Mouse (Mus musculus) megakaryocyte progenitor cell, adult 5-6 weeks (primary cell): Measurements from ENCODE around the gene Tmem185b. TPM values are rescaled to one million over a fixed set of nuclear protein-coding genes. Genes with fewer than 3 reads are reported as not detected.

Source experiments
- ATAC-seq: replicated peaks from 2 replicates; pipeline ENCODE4 v1.8.0; 2016; ENCODE audit warnings: mild to moderate bottlenecking, moderate TSS enrichment, inconsistent platforms; ENCODE audit not compliant: poor library complexity
- total RNA-seq, 2 experiments: library from RNA; stranded (forward) in 1 of 2; stranded (reverse) in 1 of 2; fragments of 157-497, 149-512 nt in 1 of 2; fragments of 200-1000 nt in 1 of 2; gene quantifications; 2 replicates each; pipeline versions ENCODE4 v1.2.3 to v1.2.4; 2015 to 2017

The Tmem185b gene
- total RNA-seq, 2 experiments from 2014 or later, result 11.2 to 19.5 TPM

DNA sequence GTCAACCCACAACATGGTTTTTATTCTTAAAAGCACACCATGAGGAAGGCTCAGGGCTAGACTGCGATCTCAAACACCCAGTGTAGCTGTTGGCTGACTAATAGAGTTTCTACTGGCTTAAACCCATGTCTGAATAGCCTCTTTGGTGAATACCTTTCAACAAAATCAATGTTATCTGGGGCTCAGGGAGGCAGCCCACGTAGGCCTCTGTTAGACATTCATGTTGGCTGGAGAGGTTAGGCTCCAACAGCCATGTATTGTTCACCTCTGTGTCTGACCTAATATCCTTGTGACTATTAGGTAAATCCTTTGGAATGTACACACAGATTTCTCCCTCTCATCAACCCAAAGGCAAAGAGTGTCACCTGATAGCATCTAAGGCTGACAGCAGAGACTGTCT is 10.2 kb downstream of the Tmem185b start:
- ATAC-seq, result no peak

DNA sequence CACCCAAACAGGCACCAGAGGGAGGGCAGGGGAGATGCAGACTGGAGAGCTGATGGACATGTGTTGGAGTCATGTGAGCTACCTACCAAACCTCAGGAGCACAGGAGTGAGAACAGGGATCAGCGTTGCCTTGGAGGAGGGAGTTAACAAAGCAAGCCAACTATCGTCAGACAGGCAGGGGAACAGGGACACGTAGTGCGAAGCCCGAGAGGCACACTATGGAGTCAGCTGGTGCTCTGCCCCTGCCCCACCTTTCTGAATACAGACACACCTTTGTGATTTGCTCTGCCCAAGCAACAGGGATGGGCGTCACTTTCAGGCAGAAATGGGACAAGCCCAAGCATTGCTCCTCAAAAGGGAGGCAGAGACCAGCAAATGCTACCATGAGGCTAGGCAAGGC is 11.7 kb downstream of the Tmem185b start:
- no peak for ATAC-seq

DNA sequence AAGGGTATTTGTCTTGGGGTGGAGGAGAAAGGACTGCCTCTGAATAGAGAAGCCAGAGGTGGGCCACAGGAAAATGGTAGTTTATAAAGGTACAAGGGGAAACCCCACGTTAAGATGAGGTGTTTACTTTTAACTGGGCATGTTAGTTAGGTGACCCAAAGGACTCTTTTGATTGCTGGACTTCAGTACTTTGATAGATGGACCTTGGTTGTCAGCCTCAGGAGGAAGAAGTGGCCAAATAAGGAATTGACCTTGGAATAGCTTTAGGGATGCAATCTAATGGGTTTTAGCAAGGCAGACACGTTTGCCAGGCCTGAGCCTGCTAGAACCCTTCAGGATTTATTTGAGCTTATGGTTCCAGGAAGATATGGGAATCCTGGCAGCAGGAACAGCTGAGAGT is 13.3 kb downstream of the Tmem185b start:
- ATAC-seq, result no peak

DNA sequence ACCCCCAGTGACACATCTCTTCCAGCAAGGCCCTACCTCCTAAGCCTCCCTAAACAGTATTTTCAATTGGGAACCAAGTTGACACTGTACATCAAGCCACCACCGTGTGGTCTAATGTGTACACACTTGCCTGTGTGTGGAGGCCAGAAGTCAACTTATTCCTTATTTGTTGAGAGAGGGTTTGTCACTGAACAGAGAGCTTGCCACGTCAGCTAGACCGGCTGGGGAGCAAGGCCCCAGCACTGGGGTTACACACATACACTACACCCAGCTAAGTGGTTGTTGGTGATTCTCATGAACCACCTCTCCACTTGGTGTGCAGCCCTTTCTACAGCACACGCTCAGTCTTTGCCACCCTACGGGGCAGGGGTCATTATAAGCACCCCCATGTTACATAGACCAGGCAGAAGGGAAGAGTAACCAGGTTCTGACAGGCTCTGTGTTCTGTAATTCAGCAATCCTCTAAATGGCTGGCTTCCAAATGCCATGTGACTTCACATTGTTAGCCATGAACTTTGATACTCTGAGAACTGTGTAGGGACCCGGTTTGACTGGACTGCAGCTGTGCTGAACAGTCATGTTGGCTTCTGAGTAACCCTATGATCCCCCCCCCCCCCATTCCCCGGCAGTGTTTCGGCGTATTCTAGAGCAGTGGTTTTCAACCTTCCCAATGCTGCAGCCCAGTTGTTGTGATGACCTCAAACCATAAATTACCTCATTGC is 15.0 kb downstream of the Tmem185b start:
- ATAC-seq, result no peak

DNA sequence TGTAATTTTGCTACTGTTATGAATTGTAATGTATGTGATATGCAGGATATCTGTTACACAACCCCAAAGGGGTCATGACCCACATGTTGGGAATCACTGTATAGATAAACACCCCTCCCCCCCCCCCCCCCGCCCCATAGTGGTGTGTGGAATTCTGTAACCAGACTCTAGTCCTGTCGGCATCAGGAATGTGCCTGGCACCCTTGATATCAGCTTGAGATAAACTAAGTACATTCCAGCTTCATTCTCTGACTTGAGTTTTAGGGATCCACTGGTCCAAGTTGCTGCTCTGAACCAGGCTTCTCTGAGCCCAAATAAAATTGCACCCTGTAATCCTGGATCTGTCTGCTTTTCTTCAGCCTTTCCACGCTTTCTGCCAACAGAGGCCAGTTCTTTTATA is 15.6 kb downstream of the Tmem185b start:
- no peak for ATAC-seq

DNA sequence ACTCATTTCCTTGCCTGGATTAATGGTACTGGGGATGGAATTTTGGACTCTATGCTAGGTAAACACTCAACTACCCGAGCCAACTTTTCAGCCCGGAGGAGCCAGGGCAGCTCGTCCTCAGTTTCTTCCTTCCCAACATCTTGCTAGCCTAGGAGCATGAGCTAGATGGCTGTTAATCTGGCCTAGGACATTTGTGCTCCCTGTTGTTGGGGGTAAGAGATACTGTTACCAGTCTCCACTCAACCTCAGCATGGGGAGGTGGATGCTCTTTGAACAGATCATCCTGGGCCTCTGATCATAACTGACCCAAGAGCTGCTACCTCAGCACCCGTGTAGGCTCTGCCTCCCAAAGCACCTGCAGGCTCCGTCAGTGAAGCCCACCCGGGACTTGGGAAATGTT is 17.4 kb downstream of the Tmem185b start:
- ATAC-seq, result no peak

DNA sequence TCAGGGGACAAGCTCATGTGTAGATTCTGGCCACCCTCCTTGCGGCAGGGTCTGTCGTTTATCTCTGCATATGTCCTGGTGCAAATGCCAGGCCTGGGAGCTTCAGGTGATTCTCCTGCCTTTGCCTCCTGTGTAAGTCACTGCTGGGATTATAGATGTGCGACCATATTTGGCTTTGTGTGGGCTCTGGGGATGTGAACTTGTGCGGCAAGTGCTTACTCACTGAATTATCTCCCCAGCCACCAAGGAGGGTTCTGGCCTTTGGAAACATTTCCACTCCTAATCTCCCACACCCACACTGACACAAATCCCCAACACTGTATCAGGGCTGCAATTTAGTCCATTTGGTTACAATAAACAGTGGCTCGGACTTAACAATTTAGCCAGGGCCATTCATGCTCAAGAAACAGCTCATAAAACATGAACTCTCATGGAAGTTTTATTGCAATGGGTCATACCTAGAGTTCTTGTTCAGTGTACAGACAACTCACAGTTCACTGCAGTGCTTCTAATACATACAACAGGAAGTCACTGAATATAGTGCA is 18.7 kb downstream of the Tmem185b start:
- no peak for ATAC-seq

DNA sequence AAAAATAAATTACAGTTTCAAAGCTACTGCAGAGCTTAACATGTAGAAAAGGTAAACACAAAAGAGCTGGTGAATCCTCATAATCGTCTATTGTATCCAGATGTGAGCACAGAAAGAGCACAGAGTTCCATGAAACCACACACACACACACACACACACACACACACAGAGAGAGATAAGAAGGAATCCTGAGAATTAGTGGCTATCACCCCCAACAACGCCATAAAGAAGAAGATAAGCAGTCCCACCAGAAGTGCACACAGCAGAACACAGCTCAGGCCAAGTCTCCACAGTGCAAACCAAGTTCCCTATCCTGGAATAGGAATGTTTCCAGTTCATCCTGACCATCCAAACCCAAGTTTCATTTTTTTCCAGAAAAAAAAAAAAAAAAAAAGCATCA is 19.2 kb downstream of the Tmem185b start:
- no peak for ATAC-seq

DNA sequence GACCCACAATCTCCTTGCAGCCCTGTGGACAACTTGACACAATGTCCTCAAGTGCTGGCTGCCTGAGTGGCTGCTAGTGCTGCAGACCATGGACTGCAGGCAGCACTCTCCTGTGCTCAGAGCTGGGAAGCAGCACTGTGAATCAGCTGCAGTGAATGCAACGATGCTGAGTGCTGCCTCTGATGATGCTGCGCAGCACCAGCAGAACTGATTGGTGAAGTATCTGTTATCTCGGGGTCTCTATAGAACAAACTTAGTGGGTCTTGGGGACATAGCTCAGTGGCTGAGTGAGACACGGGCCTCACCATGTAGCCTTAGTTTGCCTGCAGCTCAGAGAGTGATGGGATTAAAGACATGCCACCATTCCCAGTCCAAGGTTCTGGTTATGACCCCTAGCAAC is 19.7 kb downstream of the Tmem185b start:
- ATAC-seq, result no peak

DNA sequence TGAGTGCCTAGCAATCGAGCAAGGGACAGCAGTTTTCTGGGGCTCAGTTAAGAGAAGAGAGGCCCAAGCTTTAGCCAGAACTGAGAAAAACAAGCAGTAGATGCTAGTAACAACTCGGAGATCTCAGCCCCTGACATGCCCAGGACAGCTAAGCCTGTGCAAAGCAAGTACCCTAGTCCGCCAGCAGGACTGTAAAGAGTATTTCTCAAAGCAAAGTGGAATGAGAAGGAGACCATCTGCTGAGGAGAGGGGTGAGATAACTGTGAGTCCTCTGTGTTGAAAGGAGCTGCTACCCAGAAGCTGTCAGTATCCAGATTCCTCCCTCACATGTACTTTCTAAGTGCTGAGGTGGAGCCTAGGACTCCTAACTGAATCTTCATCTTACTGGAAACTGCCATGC is 20.5 kb downstream of the Tmem185b start:
- no peak for ATAC-seq

DNA sequence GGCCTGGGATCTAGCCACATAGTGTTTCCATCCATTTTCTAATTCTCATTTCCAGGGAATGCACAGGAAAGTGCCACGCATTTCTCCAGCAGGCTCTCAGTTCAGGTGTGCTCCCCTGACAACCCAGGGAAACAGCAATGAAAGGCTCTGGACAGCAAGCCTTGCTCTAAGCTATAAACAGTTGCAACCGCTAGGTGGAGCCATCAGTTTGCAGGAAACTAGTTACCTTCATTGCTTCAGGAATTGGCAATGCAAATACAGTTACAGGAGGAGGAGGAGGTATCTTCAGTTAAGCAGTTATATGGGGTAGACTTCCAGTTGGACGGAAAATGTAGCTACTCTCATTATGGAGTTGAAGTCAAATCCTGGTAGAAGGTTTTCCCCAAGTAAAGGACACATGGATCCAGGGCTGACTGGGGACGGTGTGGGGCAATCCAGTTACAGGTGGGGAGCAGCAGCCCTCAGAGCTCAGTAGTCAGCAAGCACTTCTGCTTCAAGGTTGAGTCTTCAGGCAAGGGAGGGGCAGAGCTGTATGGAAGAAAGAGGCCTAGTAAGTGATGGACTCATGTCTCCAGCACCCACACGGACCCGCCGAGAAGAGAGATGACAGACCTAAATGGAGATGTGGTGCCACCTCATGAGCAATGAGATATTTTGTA is 22.8 kb downstream of the Tmem185b start:
- peak; percentile 92 for ATAC-seq

DNA sequence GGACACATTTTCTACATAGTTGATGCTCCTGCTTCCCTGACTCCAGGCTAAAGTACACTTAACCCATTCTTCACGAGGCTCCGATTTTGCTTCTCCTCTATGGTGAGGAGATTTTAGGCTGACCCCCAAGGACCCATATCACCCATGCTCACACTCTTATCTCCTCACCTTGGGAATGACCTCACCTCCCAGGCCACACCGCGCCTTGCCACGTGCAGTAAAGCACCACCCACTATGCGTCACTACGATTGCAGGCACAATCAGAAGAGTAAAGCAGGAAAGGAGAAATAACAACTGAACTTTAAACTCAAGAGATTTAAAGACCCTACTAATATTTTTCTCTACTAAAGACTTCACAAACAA is 23.3 kb downstream of the Tmem185b start:
- ATAC-seq, result no peak

DNA sequence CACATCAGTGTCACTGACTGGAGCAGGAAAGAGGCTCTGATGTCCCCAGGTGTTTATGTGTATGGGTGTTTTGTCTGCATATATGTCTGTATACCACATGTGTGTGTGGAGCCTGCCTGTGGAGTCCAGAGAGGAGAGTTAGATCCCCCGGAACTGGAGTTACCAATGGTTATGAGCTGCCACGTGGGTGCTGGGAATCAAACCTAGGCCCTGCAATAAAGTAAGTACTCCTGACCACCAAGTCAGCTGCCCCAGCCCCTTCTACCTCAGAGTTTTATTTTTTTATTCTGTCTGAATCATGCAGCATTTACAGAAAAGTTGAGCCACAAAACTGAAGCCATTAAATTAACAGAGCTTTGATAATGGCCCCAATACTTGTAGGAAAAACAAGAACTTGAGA is 24.1 kb downstream of the Tmem185b start:
- ATAC-seq, result no peak

DNA sequence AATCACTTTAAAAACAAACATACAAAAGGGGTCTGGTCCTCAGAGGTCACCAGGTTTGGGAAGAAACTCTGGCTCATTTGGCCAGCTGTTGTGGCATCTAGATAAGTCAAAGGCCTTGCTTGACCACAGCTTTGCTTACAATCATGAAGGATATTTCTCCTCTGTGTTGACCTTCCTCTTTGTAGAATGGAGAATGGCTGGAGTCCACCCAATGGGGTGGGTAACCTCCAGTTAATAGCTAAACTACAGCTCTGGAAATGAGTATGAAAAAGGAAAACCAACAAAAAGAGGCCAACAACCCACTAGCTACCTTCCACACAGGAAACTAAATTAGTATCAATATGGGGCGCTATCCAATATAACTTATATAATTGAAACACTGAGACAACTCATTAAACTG is 25.7 kb downstream of the Tmem185b start:
- ATAC-seq, result no peak

DNA sequence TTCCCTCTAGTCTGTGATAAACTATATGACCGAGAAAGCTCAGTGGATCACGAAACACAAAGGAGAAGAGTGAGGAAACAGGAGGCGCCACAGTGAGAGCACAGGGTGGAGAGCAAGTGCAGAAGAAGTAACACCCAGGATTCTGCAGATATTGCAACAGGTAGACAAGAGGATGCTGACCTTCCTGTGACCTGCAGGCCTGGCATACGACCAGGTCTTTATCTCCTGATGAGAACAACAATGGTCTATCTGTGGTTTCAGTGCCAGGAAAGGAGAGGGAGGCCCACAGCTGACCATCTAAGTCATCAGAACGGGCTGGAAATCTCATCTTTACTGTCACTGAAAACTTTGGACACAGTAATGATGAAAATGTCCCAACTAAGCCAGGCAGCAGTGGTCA is 29.7 kb downstream of the Tmem185b start:
- no peak for ATAC-seq

DNA sequence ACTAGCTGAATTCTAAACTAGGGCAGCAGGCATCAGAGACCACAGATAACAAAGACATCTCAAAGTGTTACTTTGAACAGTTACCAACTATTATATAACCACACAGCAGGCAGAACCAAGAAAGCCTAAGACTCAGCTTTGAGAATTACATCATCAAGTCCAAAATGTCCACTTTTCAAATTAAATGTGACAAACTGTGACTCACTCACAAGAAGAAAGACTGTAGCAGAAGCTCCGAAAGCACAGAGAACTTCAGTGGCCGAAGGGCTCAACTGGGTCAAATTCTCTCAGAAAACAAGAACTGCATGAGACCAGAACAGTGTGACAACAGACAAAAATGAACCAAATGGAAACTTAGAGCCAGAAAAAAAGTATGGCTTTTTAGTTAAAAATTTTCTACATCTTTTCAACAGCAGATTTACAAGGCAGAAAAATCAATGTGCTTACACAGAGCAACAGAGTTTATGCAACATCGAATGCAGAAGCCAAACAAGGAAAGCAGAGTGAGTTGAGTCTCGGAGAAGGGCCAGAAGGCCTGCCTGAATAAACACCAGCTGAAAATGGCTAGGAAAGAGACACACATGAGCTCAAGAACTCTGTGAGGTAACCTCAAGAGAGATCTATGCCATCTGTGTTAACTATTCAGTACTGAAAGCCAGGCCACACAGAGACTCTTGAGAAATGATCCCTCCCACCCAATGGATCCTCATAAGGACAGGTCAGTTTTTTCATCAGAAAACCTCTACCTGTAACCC is 31.9 kb downstream of the Tmem185b start:
- no peak for ATAC-seq

DNA sequence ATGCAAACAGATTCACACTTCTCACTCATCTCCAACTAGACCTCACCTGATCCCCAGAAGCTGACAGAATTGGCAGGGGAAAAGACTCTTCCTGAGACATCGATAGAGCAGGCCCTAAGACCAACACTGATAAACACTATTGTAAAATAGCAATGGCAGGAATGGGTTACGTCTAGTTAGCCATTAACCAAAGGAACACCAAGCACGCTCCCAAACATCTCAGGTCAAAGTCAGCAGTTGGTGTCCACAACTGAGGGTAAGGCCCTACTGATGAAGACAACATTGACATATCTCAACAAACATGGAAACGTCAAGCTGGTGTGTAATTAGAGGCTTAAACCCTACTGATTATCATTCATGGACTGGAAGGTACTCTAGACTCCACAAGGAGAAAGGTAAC is 39.6 kb downstream of the Tmem185b start:
- ATAC-seq, result no peak

DNA sequence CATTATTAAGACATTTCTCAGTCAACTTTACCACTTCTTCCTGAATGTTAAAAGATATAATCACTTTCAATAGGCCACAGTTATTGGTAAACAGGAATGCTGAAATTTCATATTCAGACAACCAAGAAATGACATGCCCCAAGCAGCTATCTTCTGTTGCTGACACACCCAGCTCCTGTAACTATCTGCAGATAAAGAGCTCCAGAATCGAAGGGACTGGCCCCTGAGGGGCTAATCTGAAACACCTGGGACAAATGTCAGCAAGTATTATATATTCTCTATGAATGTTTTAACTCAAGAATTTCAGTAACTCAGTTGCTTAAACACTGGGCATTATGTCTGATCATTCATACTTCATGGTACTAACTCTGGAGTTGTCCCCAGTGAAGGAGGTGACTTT is 44.2 kb downstream of the Tmem185b start:
- ATAC-seq, result no peak
